Mouse (Mus musculus) heart, embryonic 16.5 days (tissue): ENCODE measurements at regions not wholly inside any gene's neighbourhood (a gene's known extent, or its start where the extent isn't known, plus 50 kb on each side); places are given as distances from the start of the nearest gene placed in this dataset.

Experiments
- ATAC-seq: fragments of 200-750 bp; cut with Nextera tagmentation; replicated peaks from 2 replicates; pipeline ENCODE4 v1.8.0; 2017; ENCODE audit warnings: moderate number of reproducible peaks; ENCODE audit not compliant: insufficient read depth, low FRiP score; ENCODE audit errors: extremely low read depth
- H3K27ac ChIP-seq: fragments of 300-500 bp; sonication (generic); 2 replicates; pipeline ENCODE4 v1.5.1; 2014; ENCODE audit warnings: mild to moderate bottlenecking, low read length, control low read depth, moderate library complexity
- H3K27me3 ChIP-seq: fragments of 300-500 bp; sonication (generic); 2 replicates; pipeline ENCODE4 v1.6.1; 2014; ENCODE audit warnings: low read length, mixed read lengths; ENCODE audit not compliant: control insufficient read depth, insufficient read depth
- H3K36me3 ChIP-seq: fragments of 300-500 bp; sonication (generic); 2 replicates; pipeline ENCODE4 v1.6.1; 2014; ENCODE audit not compliant: control insufficient read depth, insufficient read depth
- H3K4me1 ChIP-seq: fragments of 300-500 bp; sonication (generic); 2 replicates; pipeline ENCODE4 v1.6.1; 2014; ENCODE audit warnings: low read length, mixed read lengths; ENCODE audit not compliant: control insufficient read depth, insufficient read depth
- H3K4me2 ChIP-seq: fragments of 300-500 bp; sonication (generic); 2 replicates; pipeline ENCODE4 v1.6.1; 2014; ENCODE audit warnings: low read depth, mild to moderate bottlenecking, control low read depth, low read length
- H3K4me3 ChIP-seq: fragments of 300-500 bp; sonication (generic); 2 replicates; pipeline ENCODE4 v1.5.1; 2014; ENCODE audit warnings: mild to moderate bottlenecking, control low read depth, low read length
- H3K9ac ChIP-seq: fragments of 300-500 bp; sonication (generic); 2 replicates; pipeline ENCODE4 v1.6.1; 2014; ENCODE audit warnings: low read length, control low read depth
- H3K9me3 ChIP-seq: fragments of 300-500 bp; sonication (generic); replicated peaks from 2 replicates; pipeline ENCODE4 v1.6.1; 2016; ENCODE audit warnings: low read length; ENCODE audit not compliant: control insufficient read depth
- WGBS: fragments of 180-500 bp; shearing (Covaris S2); extraction: QIAGEN DNeasy Blood & Tissue Kit; methylation state at CpG from one replicate; pipeline ENCODE4 v1.1.7; 2014; 5-methylcytosine and 5-hydroxymethylcytosine counted together

GRCm38 (mm10) chr3:105215729-105216128 is 149.1 kb downstream of the 4930564D02Rik start:
- no peak overlapping the region for H3K4me3 ChIP-seq
- no peak overlapping the region for H3K27ac ChIP-seq
- ATAC-seq, result no peak
- 62% methylated on average over 7 of the region's 7 CpGs for WGBS
- H3K27me3 ChIP-seq, result no peaks in the 10 kb centered on the region
- H3K4me1 ChIP-seq, result no peaks in the 10 kb centered on the region
- H3K4me2 ChIP-seq, result no peak overlapping the region
- H3K9ac ChIP-seq, result no peak overlapping the region
- H3K9me3 ChIP-seq, result no peaks in the 10 kb centered on the region
- H3K36me3 ChIP-seq, result no peaks in the 10 kb centered on the region

DNA sequence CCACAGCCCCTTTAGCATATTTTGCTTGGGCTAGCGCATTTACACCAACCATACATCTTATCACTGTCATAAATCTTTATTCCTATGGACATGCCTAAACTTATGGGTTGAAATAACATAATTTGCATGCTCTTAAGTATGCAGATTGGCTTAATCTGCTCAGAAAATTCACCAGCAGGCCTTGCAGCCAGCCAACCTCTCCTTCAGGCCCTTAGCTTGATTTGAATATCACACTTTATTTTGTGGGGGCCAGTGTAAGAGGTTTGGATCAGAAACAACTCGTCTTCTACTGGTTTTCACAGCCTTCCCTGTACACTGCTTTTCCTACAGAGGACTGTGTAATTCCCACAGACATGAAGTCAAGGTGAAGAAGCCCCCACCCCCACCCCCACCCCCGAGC is 153.0 kb downstream of the 4930564D02Rik start:
- no peak overlapping the region for H3K27ac ChIP-seq
- no peaks in the 10 kb centered on the region for H3K4me1 ChIP-seq
- H3K36me3 ChIP-seq, result no peaks in the 10 kb centered on the region
- no peak overlapping the region for H3K9ac ChIP-seq
- no peaks in the 10 kb centered on the region for H3K27me3 ChIP-seq
- no peaks in the 10 kb centered on the region for H3K9me3 ChIP-seq
- WGBS, result 68% methylated on average over 3 of the region's 3 CpGs
- H3K4me3 ChIP-seq, result no peak overlapping the region
- no peak for ATAC-seq
- no peak overlapping the region for H3K4me2 ChIP-seq

DNA sequence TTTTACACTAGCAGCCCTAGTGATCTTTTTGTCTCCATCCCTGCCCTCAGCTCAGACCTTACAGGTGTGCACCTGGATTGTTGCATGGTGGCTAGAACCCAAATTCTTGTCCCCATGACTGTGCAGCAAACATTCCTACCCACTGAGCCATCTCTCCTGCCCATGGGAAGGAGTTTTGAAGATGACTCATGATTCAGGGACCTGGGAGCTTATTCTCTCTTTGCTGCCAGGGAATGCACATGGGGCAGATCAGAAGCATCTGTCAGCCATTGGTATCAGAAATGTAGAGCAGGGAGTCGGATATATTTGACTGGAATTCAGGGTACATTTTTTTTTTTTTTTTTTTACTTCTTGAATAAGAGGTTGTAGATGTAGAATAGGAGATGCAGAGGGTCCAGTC is 154.0 kb downstream of the 4930564D02Rik start:
- Histone ChIP-seq H3K4me2 (no peak overlapping the region), H3K4me1 (no peaks in the 10 kb centered on the region), H3K9me3 (no peaks in the 10 kb centered on the region), H3K27me3 (no peaks in the 10 kb centered on the region), H3K9ac (no peak overlapping the region), H3K27ac (no peak overlapping the region), H3K36me3 (no peaks in the 10 kb centered on the region), H3K4me3 (no peak overlapping the region)
- 56% methylated on average over 1 of the region's 1 CpGs for WGBS
- no peak for ATAC-seq

- Histone ChIP-seq H3K27me3 (no peaks in the 10 kb centered on the region), H3K4me1 (no peaks in the 10 kb centered on the region), H3K36me3 (no peaks in the 10 kb centered on the region), H3K27ac (no peak overlapping the region), H3K4me2 (no peak overlapping the region), H3K9ac (no peak overlapping the region), H3K9me3 (no peaks in the 10 kb centered on the region), H3K4me3 (no peak overlapping the region)
- no peak for ATAC-seq
- WGBS, result 32% methylated on average over 3 of the region's 3 CpGs
Measured at GRCm38 (mm10) chr3:105222925-105223324, 156.3 kb downstream of the 4930564D02Rik start.

GRCm38 (mm10) chr3:105223671-105224070 is 157.0 kb downstream of the 4930564D02Rik start:
- no peak overlapping the region for H3K9ac ChIP-seq
- H3K9me3 ChIP-seq, result no peaks in the 10 kb centered on the region
- no peak overlapping the region for H3K4me2 ChIP-seq
- H3K27me3 ChIP-seq, result no peaks in the 10 kb centered on the region
- no peak for ATAC-seq
- 65% methylated on average over 4 of the region's 4 CpGs for WGBS
- no peak overlapping the region for H3K27ac ChIP-seq
- no peaks in the 10 kb centered on the region for H3K36me3 ChIP-seq
- no peak overlapping the region for H3K4me3 ChIP-seq
- H3K4me1 ChIP-seq, result no peaks in the 10 kb centered on the region

DNA sequence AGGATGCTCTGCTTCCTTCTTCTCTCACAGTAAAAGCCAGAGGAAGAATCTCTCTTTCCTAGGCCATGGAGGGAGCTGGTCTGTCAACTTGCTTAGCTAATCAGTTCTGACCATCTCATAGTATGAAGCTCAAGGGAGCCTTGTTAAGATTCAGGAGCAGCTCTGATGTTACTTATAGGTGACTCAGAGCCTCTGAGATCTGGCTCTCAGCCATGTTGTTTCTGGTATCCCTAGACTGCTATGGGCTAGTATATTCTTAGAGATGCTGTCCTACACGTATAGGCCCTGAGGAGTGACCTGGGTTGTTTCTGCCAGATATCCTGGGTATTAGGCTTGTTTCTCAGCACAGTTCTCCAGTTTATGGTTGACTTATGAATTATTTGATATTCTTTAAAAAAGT is 160.9 kb downstream of the 4930564D02Rik start:
- 59% methylated on average over 1 of the region's 1 CpGs for WGBS
- ATAC-seq, result no peak

GRCm38 (mm10) chr3:105228401-105228800 is 161.8 kb downstream of the 4930564D02Rik start:
- Histone ChIP-seq H3K9ac (no peak overlapping the region), H3K27ac (no peak overlapping the region), H3K4me2 (no peak overlapping the region), H3K36me3 (no peaks in the 10 kb centered on the region), H3K9me3 (no peaks in the 10 kb centered on the region), H3K27me3 (no peaks in the 10 kb centered on the region), H3K4me1 (no peaks in the 10 kb centered on the region), H3K4me3 (no peak overlapping the region)
- no peak for ATAC-seq
- 74% methylated on average over 3 of the region's 3 CpGs for WGBS

More for the DNA sequence above, 160.9 kb downstream of the 4930564D02Rik start:
- H3K4me1 ChIP-seq, result no peaks in the 10 kb centered on the region
- H3K27me3 ChIP-seq, result no peaks in the 10 kb centered on the region
- H3K36me3 ChIP-seq, result no peaks in the 10 kb centered on the region
- no peak overlapping the region for H3K4me2 ChIP-seq
- no peaks in the 10 kb centered on the region for H3K9me3 ChIP-seq
- H3K4me3 ChIP-seq, result no peak overlapping the region
- H3K9ac ChIP-seq, result no peak overlapping the region
- no peak overlapping the region for H3K27ac ChIP-seq

- Histone ChIP-seq H3K9ac (no peak overlapping the region), H3K4me2 (no peak overlapping the region), H3K4me3 (no peak overlapping the region), H3K4me1 (no peaks in the 10 kb centered on the region), H3K36me3 (no peaks in the 10 kb centered on the region), H3K9me3 (no peaks in the 10 kb centered on the region), H3K27ac (no peak overlapping the region), H3K27me3 (no peaks in the 10 kb centered on the region)
- no peak for ATAC-seq
- WGBS, result 71% methylated on average over 3 of the region's 3 CpGs
Measured at GRCm38 (mm10) chr3:105241048-105241447, 174.4 kb downstream of the 4930564D02Rik start.

DNA sequence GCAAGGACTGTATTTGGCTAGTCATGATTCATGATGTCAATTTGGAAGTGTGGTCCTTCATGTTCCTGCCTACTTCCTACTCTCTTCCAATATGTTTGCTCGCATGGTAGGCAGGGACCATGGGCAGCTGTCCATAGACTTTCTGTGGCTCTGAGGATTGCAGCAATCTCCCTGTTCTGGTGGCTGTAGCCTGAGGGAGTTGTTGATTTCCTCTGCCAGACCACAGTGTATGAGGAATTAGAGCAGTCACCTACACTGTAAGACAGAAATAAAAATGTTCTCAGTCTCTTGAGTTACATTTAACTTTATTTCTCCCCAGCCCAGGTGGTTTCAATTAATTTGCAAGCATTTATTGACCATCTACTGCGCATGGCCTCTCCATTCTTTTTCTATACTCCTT is 190.5 kb downstream of the 4930564D02Rik start:
- no peak overlapping the region for H3K9ac ChIP-seq
- 72% methylated on average over 2 of the region's 2 CpGs for WGBS
- H3K27ac ChIP-seq, result no peak overlapping the region
- no peak overlapping the region for H3K4me3 ChIP-seq
- no peak overlapping the region for H3K4me2 ChIP-seq
- no peaks in the 10 kb centered on the region for H3K9me3 ChIP-seq
- no peaks in the 10 kb centered on the region for H3K4me1 ChIP-seq
- no peaks in the 10 kb centered on the region for H3K36me3 ChIP-seq
- no peak for ATAC-seq
- H3K27me3 ChIP-seq, result no peaks in the 10 kb centered on the region

GRCm38 (mm10) chr3:105275241-105275640 is 176.9 kb upstream of the Kcnd3 start:
- H3K9ac ChIP-seq, result no peak overlapping the region
- 34% methylated on average over 4 of the region's 4 CpGs for WGBS
- H3K4me3 ChIP-seq, result no peak overlapping the region
- no peaks in the 10 kb centered on the region for H3K36me3 ChIP-seq
- no peak overlapping the region for H3K27ac ChIP-seq
- H3K27me3 ChIP-seq, result no peaks in the 10 kb centered on the region
- no peaks in the 10 kb centered on the region for H3K9me3 ChIP-seq
- no peaks in the 10 kb centered on the region for H3K4me1 ChIP-seq
- no peak for ATAC-seq
- H3K4me2 ChIP-seq, result no peak overlapping the region
